Mouse (Mus musculus) kidney, embryonic 15.5 days (tissue): Measurements from ENCODE around the gene Umps. TPM values are rescaled to one million over a fixed set of nuclear protein-coding genes. Genes with fewer than 3 reads are reported as not detected.

Experiments
- ATAC-seq: fragments of 200-750 bp; cut with Nextera tagmentation; replicated peaks from 2 replicates; pipeline ENCODE4 v1.8.0; 2017; ENCODE audit warnings: moderate TSS enrichment; ENCODE audit not compliant: low FRiP score
- H3K27ac ChIP-seq: fragments of 300-500 bp; sonication (generic); 2 replicates; pipeline ENCODE4 v1.5.1; 2015; ENCODE audit warnings: mild to moderate bottlenecking, inconsistent platforms
- H3K27me3 ChIP-seq: fragments of 300-500 bp; sonication (generic); 2 replicates; pipeline ENCODE4 v1.6.1; 2015; ENCODE audit warnings: inconsistent platforms
- H3K36me3 ChIP-seq: fragments of 300-500 bp; sonication (generic); 2 replicates; pipeline ENCODE4 v1.6.1; 2015; ENCODE audit warnings: inconsistent platforms
- H3K4me1 ChIP-seq: fragments of 300-500 bp; sonication (generic); 2 replicates; pipeline ENCODE4 v1.6.1; 2015; ENCODE audit warnings: inconsistent platforms
- H3K4me2 ChIP-seq: fragments of 300-500 bp; sonication (generic); 2 replicates; pipeline ENCODE4 v1.6.1; 2015; ENCODE audit warnings: moderate library complexity, mild to moderate bottlenecking, inconsistent platforms
- H3K4me3 ChIP-seq: fragments of 300-500 bp; sonication (generic); replicated peaks from 2 replicates; pipeline ENCODE4 v1.5.1; 2015; ENCODE audit warnings: mild to moderate bottlenecking, inconsistent platforms
- H3K9ac ChIP-seq: fragments of 300-500 bp; sonication (generic); 2 replicates; pipeline ENCODE4 v1.6.1; 2015; ENCODE audit warnings: mild to moderate bottlenecking, inconsistent platforms
- H3K9me3 ChIP-seq: fragments of 300-500 bp; sonication (generic); replicated peaks from 2 replicates; pipeline ENCODE4 v1.6.1; 2016; ENCODE audit warnings: inconsistent platforms
- WGBS: fragments of 180-500 bp; shearing (Covaris S2); methylation state at CpG from one replicate; pipeline ENCODE4 v1.1.7; 2015; ENCODE audit warnings: mixed read lengths; 5-methylcytosine and 5-hydroxymethylcytosine counted together
- polyA plus RNA-seq: library from polyadenylated mRNA; unstranded; fragments of >200 nt; fragmentation: Nextera tagmentation; extraction: Ambion mirVana; gene quantifications from 2 replicates; pipeline ENCODE4 v1.2.1, GENCODE M21; 2015

Umps gene
- polyA plus RNA-seq, 1 experiment from 2014 or later, result 63.6 TPM

DNA sequence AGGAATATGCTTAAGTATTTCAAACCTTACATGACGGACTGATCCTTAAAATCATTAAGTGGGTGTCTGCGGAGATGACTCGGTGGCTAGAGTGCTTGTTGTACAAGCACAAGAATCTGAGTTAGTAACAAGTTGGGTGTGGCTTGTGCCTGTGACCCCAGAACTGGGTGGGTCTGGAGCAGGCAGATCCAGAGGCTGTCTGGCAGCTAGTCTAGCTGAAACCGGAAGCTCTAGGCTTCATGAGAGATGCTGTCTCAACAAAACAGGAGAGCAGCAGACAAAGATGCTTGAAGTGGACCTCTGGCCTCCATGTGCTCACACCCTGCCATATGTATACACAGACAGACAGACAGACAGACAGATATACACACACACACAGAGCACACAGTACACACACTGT lies 23.9 kb upstream of the Umps start:
- Histone ChIP-seq H3K27ac (no peak overlapping the region), H3K4me1 (peaks cover 8% of the 10 kb centered on the region), H3K36me3 (no peaks in the 10 kb centered on the region), H3K9ac (no peak overlapping the region), H3K27me3 (no peaks in the 10 kb centered on the region), H3K4me3 (no peak overlapping the region), H3K4me2 (no peak overlapping the region), H3K9me3 (no peaks in the 10 kb centered on the region)
- ATAC-seq, result no peak
- 86% methylated on average over 4 of the region's 4 CpGs for WGBS

DNA sequence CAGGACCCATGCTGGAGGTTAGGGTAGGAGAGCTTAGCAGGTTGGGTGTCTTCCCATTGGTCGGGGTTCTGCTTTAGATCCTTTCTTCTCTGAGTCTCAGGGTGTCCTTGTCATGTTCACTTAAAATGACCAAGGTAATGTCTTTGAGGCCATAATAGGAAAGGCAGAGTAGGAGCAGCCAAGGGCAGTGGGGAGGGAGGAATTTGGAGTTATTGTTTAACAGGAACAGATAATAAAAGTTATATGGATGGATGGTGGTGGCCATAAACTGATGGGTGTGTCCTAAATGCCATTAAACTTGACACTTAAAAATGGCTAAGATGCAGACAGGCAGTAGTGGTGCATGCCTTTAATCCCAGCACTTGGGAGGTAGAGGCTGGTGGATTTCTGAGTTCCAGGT lies 22.3 kb upstream of the Umps start:
- Histone ChIP-seq H3K4me3 (no peak overlapping the region), H3K36me3 (no peaks in the 10 kb centered on the region), H3K9ac (no peak overlapping the region), H3K4me2 (no peak overlapping the region), H3K27me3 (no peaks in the 10 kb centered on the region), H3K4me1 (peaks cover 7% of the 10 kb centered on the region), H3K27ac (peak overlapping the region; percentile 58), H3K9me3 (no peaks in the 10 kb centered on the region)
- 74% methylated on average over 1 of the region's 1 CpGs for WGBS
- ATAC-seq, result 0 out of 2 replicates have a peak, but pooled peaks have one; percentile 40

DNA sequence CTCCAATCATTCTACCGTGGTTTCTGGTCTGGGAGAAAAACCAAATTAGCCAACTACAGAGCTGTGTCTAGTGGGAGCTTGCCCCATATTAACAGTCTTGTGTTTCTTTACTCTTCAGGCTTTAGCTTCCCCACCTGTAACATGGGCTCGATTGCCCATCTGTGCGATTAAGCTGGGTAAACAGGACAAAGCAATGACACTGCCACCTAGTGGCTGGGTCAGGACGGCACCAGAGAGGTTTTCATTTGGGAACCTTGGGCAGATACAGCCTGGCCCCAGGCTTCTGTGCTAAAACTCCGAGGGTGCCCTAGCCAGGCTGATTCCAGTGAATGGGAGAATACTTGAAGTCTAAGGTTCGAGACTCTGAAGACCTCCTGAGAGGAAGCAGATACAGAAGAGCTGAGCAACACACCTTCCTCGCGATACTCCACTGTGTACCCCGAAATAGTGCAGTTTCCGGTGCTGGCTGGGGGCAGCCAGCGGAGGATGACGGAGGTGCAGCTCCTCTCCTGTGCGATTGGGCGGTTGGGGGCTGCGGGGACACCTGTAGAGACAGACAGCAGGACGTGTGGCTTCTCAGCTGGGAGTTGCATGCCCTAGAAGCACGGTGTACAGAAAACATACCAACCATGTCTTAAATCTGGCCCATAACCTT lies 21.6 kb upstream of the Umps start:
- H3K4me1 ChIP-seq, result peaks cover 7% of the 10 kb centered on the region
- no peak for ATAC-seq
- H3K27ac ChIP-seq, result peak overlapping the region; percentile 58
- no peaks in the 10 kb centered on the region for H3K9me3 ChIP-seq
- no peaks in the 10 kb centered on the region for H3K36me3 ChIP-seq
- no peak overlapping the region for H3K9ac ChIP-seq
- no peak overlapping the region for H3K4me2 ChIP-seq
- H3K4me3 ChIP-seq, result no peak overlapping the region
- WGBS, result 63% methylated on average over 17 of the region's 17 CpGs
- H3K27me3 ChIP-seq, result no peaks in the 10 kb centered on the region

GRCm38 (mm10) chr16:33986993-33987392 lies 20.2 kb upstream of the Umps start:
- peaks cover 7% of the 10 kb centered on the region for H3K4me1 ChIP-seq
- H3K27ac ChIP-seq, result no peak overlapping the region
- no peak overlapping the region for H3K4me2 ChIP-seq
- H3K27me3 ChIP-seq, result no peaks in the 10 kb centered on the region
- WGBS, result 81% methylated on average over 7 of the region's 7 CpGs
- H3K9ac ChIP-seq, result no peak overlapping the region
- H3K4me3 ChIP-seq, result no peak overlapping the region
- H3K9me3 ChIP-seq, result no peaks in the 10 kb centered on the region
- ATAC-seq, result no peak
- H3K36me3 ChIP-seq, result no peaks in the 10 kb centered on the region

DNA sequence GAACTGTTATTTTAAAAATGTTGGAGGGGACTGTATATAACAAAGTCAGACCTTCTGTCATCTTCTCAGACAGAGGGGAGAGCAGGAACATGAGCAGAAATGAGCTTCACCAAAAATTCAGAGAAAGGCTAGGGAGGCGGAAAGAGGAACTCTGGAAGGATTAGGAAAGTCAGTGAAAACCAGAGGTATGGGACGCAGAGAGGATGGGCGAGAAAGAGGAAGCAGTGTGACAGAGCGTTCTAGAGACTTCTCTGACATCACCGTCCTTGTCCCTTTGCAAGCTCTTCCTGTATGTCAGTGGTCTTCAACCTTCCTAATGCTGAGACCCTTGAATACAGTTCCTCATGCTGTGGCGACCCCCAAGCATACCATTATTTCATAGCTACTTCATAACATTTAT lies 18.5 kb upstream of the Umps start:
- Histone ChIP-seq H3K36me3 (no peaks in the 10 kb centered on the region), H3K4me3 (no peak overlapping the region), H3K4me2 (no peak overlapping the region), H3K27ac (no peak overlapping the region), H3K9ac (no peak overlapping the region), H3K9me3 (no peaks in the 10 kb centered on the region), H3K4me1 (peaks cover 7% of the 10 kb centered on the region), H3K27me3 (no peaks in the 10 kb centered on the region)
- no peak for ATAC-seq
- 83% methylated on average over 6 of the region's 6 CpGs for WGBS

DNA sequence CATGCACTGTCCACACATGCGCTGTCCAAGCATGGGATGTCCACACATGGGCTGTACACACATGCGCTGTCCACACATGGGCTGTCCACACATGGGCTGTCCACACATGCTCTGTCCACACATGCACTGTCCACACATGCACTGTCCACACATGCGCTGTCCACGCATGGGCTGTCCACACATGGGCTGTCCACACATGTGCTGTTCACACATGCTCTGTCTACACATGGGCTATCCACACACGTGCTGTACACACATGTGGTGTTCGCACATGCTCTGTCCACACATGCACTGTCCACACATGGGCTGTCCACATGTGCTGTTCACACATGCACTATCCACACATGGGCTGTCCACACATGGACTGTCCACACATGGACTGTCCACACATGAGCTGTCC lies 16.9 kb upstream of the Umps start:
- Histone ChIP-seq H3K4me2 (no peak overlapping the region), H3K9ac (no peak overlapping the region), H3K36me3 (no peaks in the 10 kb centered on the region), H3K27ac (no peak overlapping the region), H3K4me1 (peaks cover 3% of the 10 kb centered on the region), H3K27me3 (no peaks in the 10 kb centered on the region), H3K9me3 (no peaks in the 10 kb centered on the region), H3K4me3 (no peak overlapping the region)
- ATAC-seq, result no peak
- 96% methylated on average over 6 of the region's 6 CpGs for WGBS

GRCm38 (mm10) chr16:33979855-33980254 lies 13.0 kb upstream of the Umps start:
- no peak overlapping the region for H3K4me2 ChIP-seq
- 76% methylated on average over 2 of the region's 2 CpGs for WGBS

GRCm38 (mm10) chr16:33967283-33967640 lies 424 bp upstream of the Umps start:
- H3K36me3 ChIP-seq, result peaks cover 13% of the 10 kb centered on the region
- WGBS, result 50% methylated on average over 2 of the region's 2 CpGs
- no peaks in the 10 kb centered on the region for H3K9me3 ChIP-seq
- peak overlapping the region; percentile 84 for H3K9ac ChIP-seq
- H3K4me2 ChIP-seq, result peak overlapping the region; percentile 81
- no peak for ATAC-seq
- H3K4me1 ChIP-seq, result peaks cover 12% of the 10 kb centered on the region
- H3K27ac ChIP-seq, result peak overlapping the region; percentile 82
- no peaks in the 10 kb centered on the region for H3K27me3 ChIP-seq
- H3K4me3 ChIP-seq, result peak overlapping the region; percentile 87

More at GRCm38 (mm10) chr16:33979855-33980254, 13.0 kb upstream of the Umps start:
- H3K27ac ChIP-seq, result no peak overlapping the region
- no peak for ATAC-seq
- H3K9me3 ChIP-seq, result no peaks in the 10 kb centered on the region
- H3K9ac ChIP-seq, result no peak overlapping the region
- no peak overlapping the region for H3K4me3 ChIP-seq
- no peaks in the 10 kb centered on the region for H3K4me1 ChIP-seq
- no peaks in the 10 kb centered on the region for H3K27me3 ChIP-seq
- H3K36me3 ChIP-seq, result no peaks in the 10 kb centered on the region

GRCm38 (mm10) chr16:33965878-33966537 lies 830 bp downstream of the Umps start:
- H3K27ac ChIP-seq, result peak overlapping the region; percentile 82; the same call in 1 of the 2 replicates
- peaks cover 25% of the 10 kb centered on the region for H3K36me3 ChIP-seq
- no peaks in the 10 kb centered on the region for H3K9me3 ChIP-seq
- peaks cover 12% of the 10 kb centered on the region for H3K4me1 ChIP-seq
- H3K4me2 ChIP-seq, result peak overlapping the region; percentile 81
- peak overlapping the region; percentile 87 for H3K4me3 ChIP-seq
- H3K27me3 ChIP-seq, result no peaks in the 10 kb centered on the region
- peak overlapping the region; percentile 84 for H3K9ac ChIP-seq
- 7% methylated on average over 15 of the region's 15 CpGs for WGBS
- ATAC-seq, result no peak; the same call in 1 of the 2 replicates

DNA sequence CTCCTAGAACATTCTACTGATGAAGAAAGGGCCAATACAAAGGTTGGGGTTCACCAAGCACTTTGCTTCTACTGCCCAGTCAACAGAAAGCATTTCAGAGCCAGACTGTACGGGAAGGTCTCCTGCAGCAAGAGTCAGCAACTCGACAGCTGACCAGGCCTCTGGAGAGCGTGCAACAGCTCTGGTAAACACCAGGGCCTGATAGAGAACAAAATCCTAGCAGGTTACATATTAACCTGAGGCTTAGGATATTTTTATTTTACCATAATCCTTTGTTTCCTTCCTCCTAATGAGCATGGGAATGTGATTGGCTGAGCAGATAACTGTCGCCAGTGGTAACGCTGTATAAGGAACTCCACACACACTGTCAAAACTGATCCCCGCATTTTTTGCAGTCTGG lies 3.3 kb downstream of the Umps start:
- H3K9me3 ChIP-seq, result no peaks in the 10 kb centered on the region
- peaks cover 12% of the 10 kb centered on the region for H3K4me1 ChIP-seq
- no peak for ATAC-seq
- no peak overlapping the region for H3K27ac ChIP-seq
- H3K4me2 ChIP-seq, result no peak overlapping the region
- peaks cover 50% of the 10 kb centered on the region for H3K36me3 ChIP-seq
- no peak overlapping the region for H3K9ac ChIP-seq
- no peaks in the 10 kb centered on the region for H3K27me3 ChIP-seq
- WGBS, result 81% methylated on average over 6 of the region's 6 CpGs
- H3K4me3 ChIP-seq, result no peak overlapping the region

GRCm38 (mm10) chr16:33954793-33955192 lies 12.0 kb downstream of the Umps start:
- Histone ChIP-seq H3K36me3 (peaks cover 75% of the 10 kb centered on the region), H3K4me2 (no peak overlapping the region), H3K27me3 (no peaks in the 10 kb centered on the region), H3K4me1 (no peaks in the 10 kb centered on the region), H3K27ac (no peak overlapping the region), H3K9me3 (no peaks in the 10 kb centered on the region), H3K9ac (no peak overlapping the region), H3K4me3 (no peak overlapping the region)
- 85% methylated on average over 1 of the region's 1 CpGs for WGBS
- no peak for ATAC-seq

DNA sequence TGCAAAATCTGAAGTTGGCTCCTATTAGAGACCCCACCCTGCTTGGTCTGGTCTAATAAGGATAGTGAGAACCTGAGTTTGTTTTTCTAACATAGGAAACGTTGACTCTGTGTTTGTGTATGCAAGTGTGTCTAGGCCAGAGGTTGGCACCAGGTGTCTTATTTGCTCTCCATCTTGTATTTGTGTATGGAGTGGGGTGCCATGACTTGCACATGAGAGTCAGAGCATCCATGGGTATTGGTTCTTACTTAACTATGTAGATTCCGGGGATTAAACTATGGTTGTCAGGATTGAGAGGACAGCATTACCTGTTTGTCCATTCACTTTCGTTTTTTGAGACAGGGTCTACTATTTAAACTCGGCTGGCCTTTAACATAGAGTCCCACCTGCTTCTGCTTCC lies 13.8 kb downstream of the Umps start:
- H3K4me1 ChIP-seq, result no peaks in the 10 kb centered on the region
- no peak for ATAC-seq
- no peak overlapping the region for H3K9ac ChIP-seq
- peaks cover 57% of the 10 kb centered on the region for H3K36me3 ChIP-seq
- no peaks in the 10 kb centered on the region for H3K27me3 ChIP-seq
- WGBS, result 85% methylated on average over 4 of the region's 4 CpGs
- H3K9me3 ChIP-seq, result no peaks in the 10 kb centered on the region
- H3K4me3 ChIP-seq, result no peak overlapping the region
- no peak overlapping the region for H3K4me2 ChIP-seq
- no peak overlapping the region for H3K27ac ChIP-seq
